Mouse (Mus musculus) spleen, adult 2 months (tissue): ENCODE data around the gene Cmas.

Experiments used
- CTCF ChIP-seq: fragments of 200-500 bp; IDR thresholded peaks from 2 replicates; pipeline ENCODE4 v1.5.1; 2011; ENCODE audit warnings: mild to moderate bottlenecking, inconsistent platforms; ENCODE audit not compliant: insufficient read depth, insufficient read length, insufficient replicate concordance; ENCODE audit errors: extremely low read depth
- POLR2A ChIP-seq: fragments of 200-500 bp; IDR thresholded peaks from 2 replicates; pipeline ENCODE4 v1.6.1; 2011; ENCODE audit warnings: low read depth, low read length, inconsistent platforms

- TF ChIP-seq CTCF (no peak), POLR2A (no peak)
Observed at GRCm38 (mm10) chr6:142810239-142810638, 53.8 kb downstream of the Cmas start.
